Mouse (Mus musculus) embryonic fibroblast, embryonic 13.5 days (primary cell): ENCODE data around the gene Tns3.

Experiments
- CTCF ChIP-seq: IDR thresholded peaks from 2 replicates; pipeline ENCODE4 v1.5.1; 2011; ENCODE audit warnings: mild to moderate bottlenecking, control low read depth, low read length, moderate library complexity, borderline replicate concordance; ENCODE audit not compliant: insufficient read depth
- POLR2A ChIP-seq: IDR thresholded peaks from 2 replicates; pipeline ENCODE4 v1.6.1; 2011; ENCODE audit warnings: low read depth, mild to moderate bottlenecking, control low read depth, low read length, moderate library complexity

DNA sequence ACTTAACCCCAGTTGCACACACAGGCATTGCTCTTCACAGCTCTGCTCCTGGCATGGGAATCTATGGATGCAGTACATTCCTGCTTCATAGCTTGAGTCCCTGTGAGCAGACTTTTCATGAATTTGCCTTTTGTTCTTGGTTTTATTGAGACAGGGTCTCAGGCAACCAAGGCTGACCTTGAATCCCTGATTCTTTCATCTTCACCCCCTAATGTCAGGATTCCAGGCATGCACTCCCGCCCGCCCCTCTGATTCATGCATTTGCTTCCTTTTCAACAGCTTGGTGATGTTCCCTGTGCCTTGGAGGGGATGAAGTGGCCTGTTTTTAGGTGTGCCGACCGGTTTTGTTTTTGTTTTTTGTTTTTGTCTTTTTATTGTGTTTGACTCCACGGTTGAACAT lies 35.4 kb upstream of the Tns3 start:
- TF ChIP-seq CTCF (no peak), POLR2A (no peak)
